Mouse (Mus musculus): ENCODE measurements around the gene Znhit6. TPM values are rescaled to one million over a fixed set of nuclear protein-coding genes. Genes with fewer than 3 reads are reported as not detected.

The Znhit6 gene
- polyA plus RNA-seq, 1 experiment from 2014 or later, result 38.0 TPM

DNA sequence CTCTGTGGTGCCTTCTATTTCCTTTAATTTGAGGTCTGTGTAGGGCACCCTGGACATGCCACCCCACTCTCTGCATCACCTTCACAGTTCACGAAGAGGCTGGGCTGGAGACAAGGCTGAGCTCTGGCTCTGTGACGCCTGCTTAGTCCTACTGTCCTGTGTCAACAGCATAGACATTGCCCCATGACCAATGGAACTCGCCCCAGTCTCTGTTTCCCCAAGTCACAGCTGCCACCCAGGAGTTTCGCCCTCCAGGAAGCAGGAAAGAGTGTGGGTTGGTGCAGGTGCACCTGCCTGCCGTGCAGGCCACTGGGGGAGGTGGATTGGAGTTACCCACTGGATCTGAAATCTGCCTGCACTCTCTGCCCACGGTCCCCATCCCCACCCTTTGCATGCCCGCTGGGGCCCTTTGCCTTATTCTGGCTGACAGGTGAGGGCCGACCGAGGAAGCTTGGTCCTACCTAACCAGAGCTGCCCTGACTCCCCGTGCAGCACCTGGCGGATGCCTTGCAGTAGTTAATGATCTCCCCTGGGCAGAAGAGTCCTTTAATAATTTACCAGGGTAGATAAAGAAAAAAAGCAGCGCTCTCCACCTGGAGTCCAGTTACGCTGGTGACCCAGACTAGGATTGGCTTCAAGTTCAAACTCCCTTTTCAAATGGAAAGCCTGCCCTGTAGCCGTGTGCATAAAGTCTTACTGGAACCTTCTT is 58.2 kb downstream of the Znhit6 start:
- no peak for ATAC-seq (replicated peaks)
- H3K9ac ChIP-seq, result no peak overlapping the region
- no peak overlapping the region for H3K4me2 ChIP-seq
- H3K27ac ChIP-seq, result no peak overlapping the region
- no peak overlapping the region for H3K4me3 ChIP-seq
- H3K36me3 ChIP-seq (replicated peaks), result no peaks in the 10 kb centered on the region
- no peaks in the 10 kb centered on the region for H3K27me3 ChIP-seq (replicated peaks)
- H3K4me1 ChIP-seq, result 0 out of 2 replicates have a peak, but pooled peaks cover 2% of the 10 kb centered on the region
- 81% methylated on average over 14 of the region's 14 CpGs for WGBS
- no peaks in the 10 kb centered on the region for H3K9me3 ChIP-seq

GRCm38 (mm10) chr3:145640170-145640569 is 64.2 kb downstream of the Znhit6 start:
- peak overlapping the region; percentile 39 for H3K27ac ChIP-seq

DNA sequence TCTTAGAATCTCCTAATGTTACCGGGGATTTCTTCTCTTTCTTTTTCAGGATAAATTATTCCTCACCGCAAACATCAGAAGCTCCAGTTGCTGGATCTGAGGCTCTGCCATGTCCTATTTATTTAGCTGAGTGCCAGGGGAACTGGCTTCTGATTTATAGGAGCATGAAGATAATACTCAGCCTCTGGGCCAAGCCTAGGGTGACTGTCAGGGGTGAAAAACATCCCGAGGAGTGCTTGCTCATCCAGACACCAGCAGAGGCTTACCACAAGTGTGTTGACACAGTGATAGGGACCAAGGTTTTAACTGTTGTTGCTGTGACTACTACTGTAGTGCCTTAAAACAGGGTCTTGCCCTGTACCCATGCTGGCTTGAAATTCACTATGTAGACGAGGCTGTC is 64.6 kb downstream of the Znhit6 start:
- Histone ChIP-seq H3K4me1 (0 out of 2 replicates have a peak, but pooled peaks cover 9% of the 10 kb centered on the region), H3K9ac (no peak overlapping the region), H3K9me3 (no peaks in the 10 kb centered on the region), H3K27ac (no peak overlapping the region), H3K27me3 (replicated peaks) (no peaks in the 10 kb centered on the region), H3K4me3 (no peak overlapping the region), H3K36me3 (replicated peaks) (no peaks in the 10 kb centered on the region), H3K4me2 (no peak overlapping the region)
- WGBS, result 48% methylated on average over 4 of the region's 4 CpGs
- peak; percentile 61; the same call in 1 of the 2 replicates for ATAC-seq (replicated peaks)

More at GRCm38 (mm10) chr3:145640170-145640569, 64.2 kb downstream of the Znhit6 start:
- ATAC-seq (replicated peaks), result peak; percentile 86
- no peak overlapping the region for H3K4me3 ChIP-seq
- H3K4me2 ChIP-seq, result no peak overlapping the region
- 0 out of 2 replicates have a peak, but pooled peaks cover 9% of the 10 kb centered on the region for H3K4me1 ChIP-seq
- H3K27me3 ChIP-seq (replicated peaks), result no peaks in the 10 kb centered on the region
- no peak overlapping the region for H3K9ac ChIP-seq
- WGBS, result 55% methylated on average over 4 of the region's 4 CpGs
- H3K9me3 ChIP-seq, result no peaks in the 10 kb centered on the region
- no peaks in the 10 kb centered on the region for H3K36me3 ChIP-seq (replicated peaks)

- no peaks in the 10 kb centered on the region for H3K36me3 ChIP-seq (replicated peaks)
- no peak overlapping the region for H3K4me3 ChIP-seq
- H3K4me1 ChIP-seq, result 0 out of 2 replicates have a peak, but pooled peaks cover 9% of the 10 kb centered on the region
- no peak overlapping the region for H3K4me2 ChIP-seq
- no peak overlapping the region for H3K27ac ChIP-seq
- H3K27me3 ChIP-seq (replicated peaks), result no peaks in the 10 kb centered on the region
- no peak overlapping the region for H3K9ac ChIP-seq
- ATAC-seq (replicated peaks), result no peak
- H3K9me3 ChIP-seq, result no peaks in the 10 kb centered on the region
- 73% methylated on average over 5 of the region's 5 CpGs for WGBS
Measured at GRCm38 (mm10) chr3:145641036-145641685, 65.2 kb downstream of the Znhit6 start.

GRCm38 (mm10) chr3:145641878-145642277 is 65.9 kb downstream of the Znhit6 start:
- H3K9me3 ChIP-seq, result no peaks in the 10 kb centered on the region
- H3K4me2 ChIP-seq, result no peak overlapping the region
- ATAC-seq (replicated peaks), result no peak
- no peak overlapping the region for H3K4me3 ChIP-seq
- no peaks in the 10 kb centered on the region for H3K36me3 ChIP-seq (replicated peaks)
- no peak overlapping the region for H3K27ac ChIP-seq
- no peak overlapping the region for H3K9ac ChIP-seq
- no peaks in the 10 kb centered on the region for H3K27me3 ChIP-seq (replicated peaks)
- H3K4me1 ChIP-seq, result 0 out of 2 replicates have a peak, but pooled peaks cover 9% of the 10 kb centered on the region
- 67% methylated on average over 3 of the region's 3 CpGs for WGBS

- WGBS, result 65% methylated on average over 11 of the region's 11 CpGs
- no peak for ATAC-seq (replicated peaks)
- Histone ChIP-seq H3K9ac (no peak overlapping the region), H3K27me3 (replicated peaks) (0 out of 2 replicates have a peak, but pooled peaks cover 5% of the 10 kb centered on the region), H3K9me3 (no peaks in the 10 kb centered on the region), H3K4me3 (no peak overlapping the region), H3K4me2 (no peak overlapping the region), H3K36me3 (replicated peaks) (no peaks in the 10 kb centered on the region), H3K27ac (no peak overlapping the region), H3K4me1 (0 out of 2 replicates have a peak, but pooled peaks cover 9% of the 10 kb centered on the region)
Measured at GRCm38 (mm10) chr3:145642861-145643260, 66.9 kb downstream of the Znhit6 start.

DNA sequence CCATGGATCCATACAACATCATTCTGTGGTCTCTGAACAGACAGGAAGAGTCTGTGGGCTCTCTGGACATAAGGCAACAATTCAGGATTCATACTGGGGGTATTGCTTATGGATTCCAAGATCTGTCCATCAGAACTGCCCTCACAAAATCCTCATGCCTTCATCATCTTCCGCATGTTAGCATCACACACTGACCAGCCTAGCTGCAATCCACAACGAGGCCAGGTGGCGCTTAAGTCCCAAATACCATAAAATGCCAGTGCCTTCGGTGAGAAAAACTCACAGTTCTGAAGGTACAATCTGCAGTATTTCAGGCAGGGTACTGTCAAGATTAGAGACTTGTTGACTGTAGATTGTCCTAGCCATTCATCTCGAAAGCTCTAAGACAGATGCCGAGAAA is 69.5 kb downstream of the Znhit6 start:
- Histone ChIP-seq H3K27me3 (replicated peaks) (peaks cover 11% of the 10 kb centered on the region), H3K4me3 (no peak overlapping the region), H3K9ac (no peak overlapping the region), H3K9me3 (no peaks in the 10 kb centered on the region), H3K4me1 (peaks cover 22% of the 10 kb centered on the region), H3K36me3 (replicated peaks) (no peaks in the 10 kb centered on the region), H3K27ac (no peak overlapping the region), H3K4me2 (no peak overlapping the region)
- WGBS, result 64% methylated on average over 6 of the region's 6 CpGs
- ATAC-seq (replicated peaks), result no peak

GRCm38 (mm10) chr3:145646009-145646408 is 70.0 kb downstream of the Znhit6 start:
- no peak overlapping the region for H3K27ac ChIP-seq
- H3K9me3 ChIP-seq, result no peaks in the 10 kb centered on the region
- no peak overlapping the region for H3K4me2 ChIP-seq
- H3K36me3 ChIP-seq (replicated peaks), result no peaks in the 10 kb centered on the region
- ATAC-seq (replicated peaks), result no peak
- peaks cover 23% of the 10 kb centered on the region for H3K4me1 ChIP-seq
- H3K27me3 ChIP-seq (replicated peaks), result peaks cover 11% of the 10 kb centered on the region
- 15% methylated on average over 3 of the region's 3 CpGs for WGBS
- H3K9ac ChIP-seq, result no peak overlapping the region
- no peak overlapping the region for H3K4me3 ChIP-seq

DNA sequence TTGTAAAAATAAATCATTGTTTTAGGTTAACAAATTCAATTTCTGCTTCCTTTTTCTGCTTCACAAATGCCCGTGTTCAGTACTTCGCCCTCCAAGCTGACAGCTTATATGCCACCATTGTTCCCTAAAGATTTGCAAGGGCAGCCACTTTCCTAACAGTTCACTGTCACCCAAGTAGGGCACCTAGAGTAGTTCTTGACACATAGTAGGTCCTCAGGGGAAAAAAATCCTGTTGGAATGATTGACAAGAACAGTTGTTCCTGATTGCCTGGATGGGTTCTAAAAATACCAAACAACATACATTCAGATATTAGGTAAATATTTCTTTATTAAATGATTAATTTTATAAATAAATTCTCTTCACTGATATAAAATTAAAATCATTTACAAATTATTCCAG is 70.7 kb downstream of the Znhit6 start:
- no peaks in the 10 kb centered on the region for H3K9me3 ChIP-seq
- H3K36me3 ChIP-seq (replicated peaks), result no peaks in the 10 kb centered on the region
- ATAC-seq (replicated peaks), result no peak
- WGBS, result 52% methylated on average over 2 of the region's 2 CpGs
- no peak overlapping the region for H3K27ac ChIP-seq
- H3K4me2 ChIP-seq, result no peak overlapping the region
- no peak overlapping the region for H3K4me3 ChIP-seq
- no peak overlapping the region for H3K9ac ChIP-seq
- peaks cover 29% of the 10 kb centered on the region for H3K4me1 ChIP-seq
- peaks cover 16% of the 10 kb centered on the region for H3K27me3 ChIP-seq (replicated peaks)

GRCm38 (mm10) chr3:145647416-145647815 is 71.4 kb downstream of the Znhit6 start:
- peaks cover 22% of the 10 kb centered on the region for H3K27me3 ChIP-seq (replicated peaks)
- H3K4me2 ChIP-seq, result no peak overlapping the region

GRCm38 (mm10) chr3:145648097-145648931 is 72.3 kb downstream of the Znhit6 start:
- H3K9me3 ChIP-seq, result no peaks in the 10 kb centered on the region
- no peak overlapping the region for H3K27ac ChIP-seq
- ATAC-seq (replicated peaks), result peak; percentile 26; the same call in 1 of the 2 replicates
- 16% methylated on average over 26 of the region's 26 CpGs for whole genome bisulfite sequencing
- H3K4me1 ChIP-seq, result peaks cover 44% of the 10 kb centered on the region
- peak overlapping the region; percentile 52 for H3K4me3 ChIP-seq
- H3K4me2 ChIP-seq, result peak overlapping the region; percentile 90
- peaks cover 22% of the 10 kb centered on the region for H3K27me3 ChIP-seq (replicated peaks)
- no peaks in the 10 kb centered on the region for H3K36me3 ChIP-seq (replicated peaks)
- H3K9ac ChIP-seq, result no peak overlapping the region

More at GRCm38 (mm10) chr3:145647416-145647815, 71.4 kb downstream of the Znhit6 start:
- Histone ChIP-seq H3K4me3 (no peak overlapping the region), H3K9ac (no peak overlapping the region), H3K36me3 (replicated peaks) (no peaks in the 10 kb centered on the region), H3K4me1 (peaks cover 36% of the 10 kb centered on the region), H3K27ac (no peak overlapping the region), H3K9me3 (no peaks in the 10 kb centered on the region)
- WGBS, result 85% methylated on average over 18 of the region's 18 CpGs
- ATAC-seq (replicated peaks), result no peak

Measured in midbrain, embryonic 15.5 days (tissue).